Mouse (Mus musculus) CD4-positive, CD25-positive, alpha-beta regulatory T cell, adult 4 months (primary cell): ENCODE measurements around the gene Skor1. TPM values are rescaled to one million over a fixed set of nuclear protein-coding genes. Genes with fewer than 3 reads are reported as not detected.

ENCODE experiments used
- ATAC-seq: one replicate; pipeline ENCODE4 v1.8.0; 2017
- polyA plus RNA-seq, 2 experiments: library from polyadenylated mRNA; unstranded; fragments of 100-300 nt; shearing (Covaris generic); gene quantifications; one replicate each; pipeline ENCODE4 v1.2.1; 2017

Skor1 gene
- polyA plus RNA-seq, 2 experiments from 2014 or later: not detected

DNA sequence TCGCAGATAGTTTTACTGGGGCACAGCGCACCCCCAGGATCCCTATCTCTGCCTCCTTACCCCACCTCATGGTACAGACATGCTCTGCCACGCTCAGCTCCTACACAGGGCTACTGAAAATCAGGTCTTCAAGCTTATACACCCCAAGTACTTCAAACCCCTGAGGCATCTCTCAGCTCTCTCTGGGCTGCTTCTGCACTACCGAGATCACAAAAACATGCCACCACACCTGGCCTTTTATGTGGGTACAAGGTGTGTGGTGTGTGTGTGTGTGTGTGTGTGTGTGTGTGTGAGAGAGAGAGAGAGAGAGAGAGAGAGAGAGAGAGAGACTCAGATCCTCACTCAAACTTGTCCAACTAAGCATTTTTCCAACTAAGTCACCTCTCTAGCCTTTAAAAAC is 59.6 kb downstream of the Skor1 start:
- no peak for ATAC-seq

Other genes with a start within 250 kb of the Skor1 start
- gene Pias1, start 161.0 kb downstream of the Skor1 start, polyA plus RNA-seq: 100 to 1,000 TPM; 160 to 181 TPM
- 10 to 100 TPM in 1 of 2 experiments, 1 to 10 TPM in 1; 9.1 to 12.8 TPM for gene Map2k5, start 228.9 kb upstream of the Skor1 start, polyA plus RNA-seq